Mouse (Mus musculus): Measurements from ENCODE around the gene Cd207.

DNA sequence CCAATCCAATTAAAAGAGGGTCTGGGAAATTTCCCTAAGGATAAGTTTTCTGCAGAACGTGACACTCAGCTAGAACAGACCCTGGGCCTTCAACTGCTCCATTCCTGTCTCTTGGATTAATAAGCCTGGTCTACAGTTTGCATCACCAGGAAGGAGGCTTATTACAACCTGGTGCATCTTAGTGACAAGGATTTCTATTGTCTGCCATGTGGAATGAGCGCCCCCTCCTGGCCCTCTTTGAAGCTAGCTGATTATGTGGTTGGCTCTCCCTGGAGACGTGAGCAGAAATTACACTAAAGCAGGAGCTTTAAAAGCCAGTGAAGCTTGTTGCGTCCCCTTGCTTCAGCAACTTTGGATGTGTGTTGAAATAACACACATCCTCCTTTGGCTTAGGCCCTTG lies 4.3 kb downstream of the Cd207 start:
- peak; percentile 31 for TF ChIP-seq CTCF (IDR thresholded peaks at IDR 0.05; ENCODE audit: control insufficient read depth, insufficient read depth, insufficient read length)
- no peak for TF ChIP-seq MYOD1 (IDR thresholded peaks at IDR 0.05; ENCODE audit: control insufficient read depth, insufficient read length, low read depth)
- no peak for TF ChIP-seq MYOG (IDR thresholded peaks at IDR 0.05; ENCODE audit: control insufficient read depth, extremely low read depth, insufficient read length)
- no peak for TF ChIP-seq MAX (IDR thresholded peaks at IDR 0.05)
- no peak for TF ChIP-seq USF1 (IDR thresholded peaks at IDR 0.05; ENCODE audit: low read depth)
